In the genomic region with DNA sequence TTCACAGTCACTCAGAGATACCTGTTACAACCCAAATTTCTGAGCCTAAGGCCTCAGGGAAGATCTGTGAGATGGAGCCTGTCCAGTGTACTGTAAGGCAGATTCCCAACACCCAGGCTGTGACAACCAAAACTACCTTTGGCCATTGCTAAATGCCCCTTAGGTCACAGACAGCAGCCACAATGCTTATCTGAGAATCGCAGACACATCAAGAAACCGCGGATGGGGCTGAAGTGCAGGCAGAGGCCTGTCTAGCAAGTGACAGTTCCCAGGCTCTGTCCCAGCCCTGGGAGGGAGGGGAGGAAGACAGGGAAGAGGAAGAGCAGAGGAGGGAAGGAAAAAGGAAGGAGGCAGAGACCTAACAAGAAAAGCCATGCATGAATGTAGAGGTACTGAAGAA, we compare ENCODE assay signal across 10 mouse cellular contexts. TPM values are rescaled to one million over a fixed set of nuclear protein-coding genes. Genes with fewer than 3 reads are reported as not detected.
DNase-seq lines count a peak whose midpoint lies in the region; ATAC-seq lines count a peak whose summit lies in the region.
"Had no signal": no experiment of that assay in that cellular context is flagged by ENCODE, and none has a peak within 500 bp of the region (broad histone marks: within the 10 kb centered on the region; RNA-seq: fewer than 3 reads in every experiment).

No protein-coding gene starts in this region.

- DNase-seq in kidney, postnatal 25 days = no peak
- no peak for DNase-seq in adrenal gland, postnatal 25 days
- no peak for DNase-seq in adrenal gland, postnatal 4 days (ENCODE audit: low spot score in 2 of 2)
- DNase-seq in layer of hippocampus, postnatal 25 days (ENCODE audit: extremely low spot score in 1 of 2, low spot score in 1 of 2) = no peak
- DNase-seq: thymus, adult 2 months had no signal

- H3K4me1 ChIP-seq in kidney, embryonic 16.5 days (ENCODE audit: insufficient read depth, low read length) = peaks cover 62% of the 10 kb centered on the region
- H3K4me1 ChIP-seq in embryonic facial prominence, embryonic 13.5 days = peaks cover 75% of the 10 kb centered on the region
- H3K4me1 ChIP-seq in limb, embryonic 12.5 days (replicated peaks) = peaks cover 50% of the 10 kb centered on the region
- peaks cover 54% of the 10 kb centered on the region for H3K4me1 ChIP-seq in neural tube, embryonic 15.5 days

- no peak for ATAC-seq in kidney, embryonic 16.5 days (ENCODE audit: low FRiP score, low TSS enrichment)
- no peak for ATAC-seq in embryonic facial prominence, embryonic 13.5 days (ENCODE audit: insufficient number of reproducible peaks, insufficient read depth, low FRiP score, low TSS enrichment, low read depth)
- ATAC-seq in limb, embryonic 12.5 days (ENCODE audit: insufficient number of reproducible peaks, insufficient read depth, low FRiP score, low TSS enrichment, low read depth) = no peak
- ATAC-seq in neural tube, embryonic 15.5 days (ENCODE audit: low FRiP score) = no peak

- WGBS in kidney, embryonic 16.5 days = 39% methylated on average over 3 of the region's 3 CpGs
- WGBS in embryonic facial prominence, embryonic 13.5 days = 33% methylated on average over 3 of the region's 3 CpGs
- 51% methylated on average over 3 of the region's 3 CpGs for WGBS in limb, embryonic 12.5 days
- 77% methylated on average over 3 of the region's 3 CpGs for WGBS in neural tube, embryonic 15.5 days

- no peak overlapping the region; the same call in 1 of the 2 replicates for H3K9ac ChIP-seq in kidney, embryonic 16.5 days (replicated peaks; ENCODE audit: low read length)
- peak overlapping the region; percentile 60 for H3K9ac ChIP-seq in embryonic facial prominence, embryonic 13.5 days
- H3K9ac ChIP-seq in limb, embryonic 12.5 days (replicated peaks) = peak overlapping the region; percentile 44; the same call in 1 of the 2 replicates
- H3K9ac ChIP-seq in neural tube, embryonic 15.5 days (replicated peaks) = no peak overlapping the region

- H3K9me3 ChIP-seq in kidney, embryonic 16.5 days (ENCODE audit: low read length) = no peaks in the 10 kb centered on the region
- no peaks in the 10 kb centered on the region for H3K9me3 ChIP-seq in embryonic facial prominence, embryonic 13.5 days
- H3K9me3 ChIP-seq in limb, embryonic 12.5 days = no peaks in the 10 kb centered on the region
- no peaks in the 10 kb centered on the region for H3K9me3 ChIP-seq in neural tube, embryonic 15.5 days (replicated peaks)

- H3K27me3 ChIP-seq in kidney, embryonic 16.5 days (ENCODE audit: insufficient read depth, low read length) = no peaks in the 10 kb centered on the region
- H3K27me3 ChIP-seq in embryonic facial prominence, embryonic 13.5 days = no peaks in the 10 kb centered on the region
- no peaks in the 10 kb centered on the region for H3K27me3 ChIP-seq in limb, embryonic 12.5 days
- no peaks in the 10 kb centered on the region for H3K27me3 ChIP-seq in neural tube, embryonic 15.5 days (replicated peaks)

- H3K4me2 ChIP-seq in kidney, embryonic 16.5 days (replicated peaks; ENCODE audit: low read depth, low read length) = no peak overlapping the region; the same call in 1 of the 2 replicates
- peak overlapping the region; percentile 46 for H3K4me2 ChIP-seq in embryonic facial prominence, embryonic 13.5 days
- H3K4me2 ChIP-seq in limb, embryonic 12.5 days = peak overlapping the region; percentile 17; the same call in 1 of the 2 replicates
- H3K4me2 ChIP-seq in neural tube, embryonic 15.5 days = no peak overlapping the region

- no peak overlapping the region for H3K4me3 ChIP-seq in kidney, embryonic 16.5 days (ENCODE audit: low read length)
- H3K4me3 ChIP-seq in embryonic facial prominence, embryonic 13.5 days = peak overlapping the region; percentile 6; the same call in 1 of the 2 replicates
- no peak overlapping the region for H3K4me3 ChIP-seq in limb, embryonic 12.5 days (replicated peaks)
- H3K4me3 ChIP-seq in neural tube, embryonic 15.5 days (replicated peaks) = no peak overlapping the region
- H3K4me3 ChIP-seq: layer of hippocampus, adult 2 months had no signal

- H3K27ac ChIP-seq in kidney, embryonic 16.5 days (ENCODE audit: low read length) = peak overlapping the region; percentile 88
- peak overlapping the region; percentile 97 for H3K27ac ChIP-seq in embryonic facial prominence, embryonic 13.5 days
- peak overlapping the region; percentile 79 for H3K27ac ChIP-seq in limb, embryonic 12.5 days
- peak overlapping the region; percentile 74 for H3K27ac ChIP-seq in neural tube, embryonic 15.5 days (replicated peaks)

- H3K36me3 ChIP-seq in kidney, embryonic 16.5 days (ENCODE audit: insufficient read depth, low read length) = peaks cover 49% of the 10 kb centered on the region
- H3K36me3 ChIP-seq in embryonic facial prominence, embryonic 13.5 days = peaks cover 76% of the 10 kb centered on the region
- H3K36me3 ChIP-seq in limb, embryonic 12.5 days = peaks cover 91% of the 10 kb centered on the region
- H3K36me3 ChIP-seq in neural tube, embryonic 15.5 days = peaks cover 83% of the 10 kb centered on the region

RNA-seq across cellular contexts. Expression of a gene that starts 9.0 kb away (rescaled TPM):
- polyA plus RNA-seq in kidney, embryonic 16.5 days (2015; fragmentation: Nextera tagmentation; extraction: Ambion mirVana) = 116 and 124 TPM in 2 replicates
- 108 and 110 TPM in 2 replicates for polyA plus RNA-seq in embryonic facial prominence, embryonic 13.5 days (2015; fragmentation: Nextera tagmentation; extraction: Ambion mirVana)
- polyA plus RNA-seq in limb, embryonic 12.5 days (2016; fragmentation: Nextera tagmentation; extraction: Ambion mirVana) = 84.0 and 86.7 TPM in 2 replicates
- 50.5 and 63.8 TPM in 2 replicates for polyA plus RNA-seq in neural tube, embryonic 15.5 days (2015; fragmentation: Nextera tagmentation; extraction: Ambion mirVana)
- 53.3 and 58.5 TPM in 2 replicates for total RNA-seq in adrenal gland, postnatal 25 days (2021)
- total RNA-seq in adrenal gland, postnatal 4 days (2021) = 10 to 100 TPM; 77.9 to 82.8 TPM
- total RNA-seq in layer of hippocampus, postnatal 25 days (2021) = 10 to 100 TPM; 46.2 to 49.5 TPM

RNA-seq across cellular contexts. Expression of a gene that starts 9.1 kb away (rescaled TPM):
- polyA plus RNA-seq in kidney, embryonic 16.5 days (2015; fragmentation: Nextera tagmentation; extraction: Ambion mirVana) = 51.5 and 54.0 TPM in 2 replicates
- polyA plus RNA-seq in embryonic facial prominence, embryonic 13.5 days (2015; fragmentation: Nextera tagmentation; extraction: Ambion mirVana) = 41.4 and 43.4 TPM in 2 replicates
- 49.2 and 55.0 TPM in 2 replicates for polyA plus RNA-seq in limb, embryonic 12.5 days (2016; fragmentation: Nextera tagmentation; extraction: Ambion mirVana)
- 35.5 and 39.5 TPM in 2 replicates for polyA plus RNA-seq in neural tube, embryonic 15.5 days (2015; fragmentation: Nextera tagmentation; extraction: Ambion mirVana)
- total RNA-seq in adrenal gland, postnatal 25 days (2021) = 68.2 and 75.7 TPM in 2 replicates
- total RNA-seq in adrenal gland, postnatal 4 days (2021) = 10 to 100 TPM; 65.4 to 72.7 TPM
- 10 to 100 TPM; 83.4 to 89.8 TPM for total RNA-seq in layer of hippocampus, postnatal 25 days (2021)

Comparison
In these comparisons a context has a peak if more than half of its experiments do, and no peak if none do; other contexts are left out.
1. H3K4me2 ChIP-seq: peak in embryonic facial prominence, embryonic 13.5 days (single experiment) and limb, embryonic 12.5 days (single experiment); none in kidney, embryonic 16.5 days (single experiment) and neural tube, embryonic 15.5 days (single experiment).
2. H3K9ac ChIP-seq: peak in embryonic facial prominence, embryonic 13.5 days (single experiment) and limb, embryonic 12.5 days (single experiment); none in kidney, embryonic 16.5 days (single experiment) and neural tube, embryonic 15.5 days (single experiment).
3. Peak in every context shown above with its lines, with median percentiles within 50 percentile points of each other: H3K27ac ChIP-seq.